Mouse (Mus musculus) MEL (cell line): ENCODE results near the gene Olfr1132. TPM values are rescaled to one million over a fixed set of nuclear protein-coding genes. Genes with fewer than 3 reads are reported as not detected.

Experiments
- DNase-seq: peaks from one replicate; pipeline ENCODE4 v3.0.0; 2011; ENCODE audit warnings: low read depth, low spot score
- H3K27ac ChIP-seq: 2 replicates; pipeline ENCODE4 v1.5.1; 2012; ENCODE audit warnings: low read depth, mild to moderate bottlenecking, control low read depth, low read length, moderate library complexity; ENCODE audit not compliant: control insufficient read depth
- H3K27me3 ChIP-seq, 2 experiments: fragments of 150-350 bp in 1 of 2; sonication (generic) in 1 of 2; 2 replicates each; pipeline ENCODE4 v1.6.1; 2012; ENCODE audit warnings: low read length in 2 of 2, mild to moderate bottlenecking in 2 of 2, improper control_type of control experiment in 1 of 2, moderate library complexity in 1 of 2; ENCODE audit not compliant: insufficient read depth in 2 of 2, control insufficient read depth in 1 of 2
- H3K36me3 ChIP-seq, 2 experiments: 2 replicates each; pipeline ENCODE4 v1.6.1; 2012 to 2014; ENCODE audit warnings: low read length in 2 of 2, improper control_type of control experiment in 1 of 2, inconsistent platforms in 1 of 2, mild to moderate bottlenecking in 1 of 2; ENCODE audit not compliant: insufficient read depth in 2 of 2, control insufficient read depth in 1 of 2
- H3K4me1 ChIP-seq, 2 experiments: fragments of 150-350 bp in 1 of 2; sonication (generic) in 1 of 2; 2 replicates each; pipeline ENCODE4 v1.6.1; 2012; ENCODE audit warnings: low read length in 2 of 2, improper control_type of control experiment in 1 of 2, mild to moderate bottlenecking in 1 of 2; ENCODE audit not compliant: insufficient read depth in 2 of 2, control insufficient read depth in 1 of 2
- H3K4me3 ChIP-seq, 2 experiments: fragments of 150-350 bp in 1 of 2; sonication (generic) in 1 of 2; 2 replicates each; pipeline ENCODE4 v1.5.1; 2012; ENCODE audit warnings: low read depth in 2 of 2, low read length in 2 of 2, mild to moderate bottlenecking in 2 of 2, moderate library complexity in 2 of 2, control low read depth in 1 of 2, improper control_type of control experiment in 1 of 2; ENCODE audit not compliant: control insufficient read depth in 1 of 2, insufficient read depth in 1 of 2
- H3K79me2 ChIP-seq: 2 replicates; pipeline ENCODE4 v1.6.1; 2012; ENCODE audit warnings: mild to moderate bottlenecking, low read length, moderate library complexity; ENCODE audit not compliant: control insufficient read depth, poor library complexity, insufficient read depth
- H3K9ac ChIP-seq: 2 replicates; pipeline ENCODE4 v1.6.1; 2012; ENCODE audit warnings: low read depth, mild to moderate bottlenecking, control low read depth, low read length, moderate library complexity; ENCODE audit not compliant: control insufficient read depth, poor library complexity, severe bottlenecking
- H3K9me3 ChIP-seq: fragments of 150-350 bp; sonication (generic); replicated peaks from 2 replicates; pipeline ENCODE4 v1.6.1; 2012; ENCODE audit warnings: mild to moderate bottlenecking, low read length, improper control_type of control experiment, moderate library complexity; ENCODE audit not compliant: insufficient read depth
- ELF1 ChIP-seq: IDR thresholded peaks from 2 replicates; pipeline ENCODE4 v1.6.1; 2014; ENCODE audit warnings: low read depth, mild to moderate bottlenecking, inconsistent platforms, low read length, improper control_type of control experiment, moderate library complexity
- ETS1 ChIP-seq: IDR thresholded peaks from 2 replicates; pipeline ENCODE4 v1.6.1; 2012; ENCODE audit warnings: low read depth, mild to moderate bottlenecking, inconsistent platforms, low read length, improper control_type of control experiment, moderate library complexity
- GATA1 ChIP-seq: IDR thresholded peaks from 2 replicates; pipeline ENCODE4 v1.6.1; 2011; ENCODE audit warnings: low read depth, low read length, improper control_type of control experiment
- MAFK ChIP-seq: IDR thresholded peaks from 2 replicates; pipeline ENCODE4 v1.6.1; 2011; ENCODE audit warnings: low read depth, mild to moderate bottlenecking, low read length, improper control_type of control experiment, borderline replicate concordance
- UBTF ChIP-seq: IDR thresholded peaks from 2 replicates; pipeline ENCODE4 v1.6.1; 2012; ENCODE audit warnings: low read depth, mild to moderate bottlenecking, inconsistent platforms, low read length, improper control_type of control experiment, moderate library complexity, borderline replicate concordance; ENCODE audit not compliant: insufficient read depth
- USF2 ChIP-seq, 2 experiments: IDR thresholded peaks; 2 replicates each; pipeline ENCODE4 v1.6.1; 2011 to 2012; ENCODE audit warnings: improper control_type of control experiment in 2 of 2, low read length in 2 of 2, borderline replicate concordance in 1 of 2, inconsistent platforms in 1 of 2, low read depth in 1 of 2, mild to moderate bottlenecking in 1 of 2; ENCODE audit not compliant: insufficient read depth in 1 of 2
- ZNF384 ChIP-seq: IDR thresholded peaks from 2 replicates; pipeline ENCODE4 v1.6.1; 2012; ENCODE audit warnings: low read depth, mild to moderate bottlenecking, inconsistent platforms, low read length, improper control_type of control experiment
- polyA plus RNA-seq, 2 experiments: library from polyadenylated mRNA; stranded (reverse) in 1 of 2; unstranded in 1 of 2; fragments of >175 nt in 1 of 2; fragments of >200 nt in 1 of 2; gene quantifications; 2 replicates each; pipeline versions ENCODE4 v1.2.1 to v1.2.4; 2012; ENCODE audit warnings: low replicate concordance in 2 of 2, low read depth in 1 of 2; ENCODE audit not compliant: insufficient read length in 2 of 2, insufficient read depth in 1 of 2, missing spikeins in 1 of 2
- total RNA-seq: library from RNA; depleted of rRNA; stranded (reverse); fragments of 300-350 nt; gene quantifications from 2 replicates; pipeline ENCODE4 v1.2.3, GENCODE M21; 2012; rRNA removed

The Olfr1132 gene
- total RNA-seq: not detected in 2 replicates
- polyA plus RNA-seq: not detected

DNA sequence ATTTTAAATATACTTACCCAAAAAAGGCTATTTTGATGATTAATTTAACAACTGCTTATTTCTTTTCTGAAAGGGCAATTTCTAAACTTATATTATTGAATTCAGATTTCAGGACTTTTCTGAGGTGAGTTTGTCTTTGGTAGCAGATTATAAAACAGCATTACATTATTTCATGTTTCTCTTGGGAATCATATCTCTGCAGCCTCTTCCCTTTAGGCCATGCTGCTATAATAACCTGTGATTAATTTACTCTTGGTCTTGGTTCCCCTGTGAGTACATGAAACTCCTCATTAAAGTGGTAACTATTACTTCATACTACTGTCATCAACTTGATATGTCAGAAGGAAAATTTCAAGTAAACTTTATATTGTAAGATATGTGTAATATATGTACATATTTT, at the start of gene Olfr1132:
Gene Olfr1132, minus strand, starts transcription at position 101 of the 400 bp plus-strand sequence.
- no peak for TF ChIP-seq USF2 (IDR thresholded peaks at IDR 0.05; ENCODE audit: borderline replicate concordance in 1 of 2, insufficient read depth in 1 of 2, low read depth in 1 of 2, low read length in 2 of 2)
- no peak within 1 kb of the TSS for H3K9ac ChIP-seq
- no peak within 1 kb of the TSS for H3K27ac ChIP-seq
- H3K9me3 ChIP-seq: no peaks in the 10 kb centered on the region
- H3K36me3 ChIP-seq: no peaks in the 10 kb centered on the region
- DNase-seq: no peak
- H3K4me1 ChIP-seq: no peaks in the 10 kb centered on the region
- H3K79me2 ChIP-seq: no peaks in the 10 kb centered on the region
- H3K27me3 ChIP-seq: no peaks in the 10 kb centered on the region
- no peak within 1 kb of the TSS for H3K4me3 ChIP-seq

DNA sequence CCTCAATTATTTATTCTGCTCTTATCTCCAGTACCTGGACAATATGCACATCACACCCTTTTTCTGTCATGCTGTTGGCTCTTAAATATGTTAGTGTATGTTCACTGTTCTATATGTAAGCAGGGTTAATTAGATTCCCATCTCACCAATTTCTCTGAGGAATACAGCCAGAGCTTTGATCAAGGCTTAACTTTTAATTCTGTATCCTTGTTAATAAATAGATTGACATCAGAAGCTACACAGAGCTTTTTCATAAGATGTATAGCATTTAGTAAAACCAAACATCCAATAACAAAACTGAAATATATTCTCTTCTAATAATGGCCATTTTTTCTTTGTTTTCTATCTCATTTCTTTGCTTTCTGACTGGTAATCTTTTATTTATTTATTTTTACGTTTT, 36.2 kb upstream of the Olfr1132 start, which contains the start of gene Olfr1135:
Gene Olfr1135, minus strand, starts transcription at position 101 of the 400 bp plus-strand sequence.
- Histone ChIP-seq H3K4me3 (no peak within 1 kb of the TSS), H3K27me3 (no peaks in the 10 kb centered on the region)

DNA sequence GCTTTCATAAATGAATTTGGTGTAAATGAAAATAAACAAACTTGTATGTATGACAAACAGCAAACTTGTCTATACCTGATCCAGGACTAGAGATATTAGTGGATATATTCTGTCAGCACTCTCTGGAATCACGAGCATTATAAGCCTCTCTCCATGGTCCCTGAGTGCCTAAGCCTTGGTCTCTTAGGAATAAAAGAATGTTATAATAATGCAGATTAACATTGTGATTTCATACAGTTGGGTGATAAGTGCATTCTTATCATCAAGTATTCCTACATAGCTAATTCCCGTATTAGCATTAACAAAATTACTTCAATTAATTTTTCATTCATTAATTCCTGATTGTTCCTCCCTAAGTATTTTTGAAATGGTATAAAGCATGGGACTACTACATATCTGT, 21.0 kb upstream of the Olfr1132 start, which contains the start of gene Olfr1134:
Gene Olfr1134, minus strand, starts transcription at position 101 of the 400 bp plus-strand sequence.
- Histone ChIP-seq H3K9ac (no peak within 1 kb of the TSS), H3K4me1 (no peaks in the 10 kb centered on the region), H3K79me2 (no peaks in the 10 kb centered on the region), H3K4me3 (no peak within 1 kb of the TSS)
- TF ChIP-seq ELF1: no peak
- TF ChIP-seq MAFK: no peak
- TF ChIP-seq, all 39 proteins: peak for 0
- Histone ChIP-seq H3K27ac (no peak within 1 kb of the TSS), H3K36me3 (no peaks in the 10 kb centered on the region), H3K9me3 (no peaks in the 10 kb centered on the region), H3K27me3 (no peaks in the 10 kb centered on the region)
- no peak for DNase-seq

More for the DNA sequence above, 36.2 kb upstream of the Olfr1132 start, which contains the start of gene Olfr1135:
- no peaks in the 10 kb centered on the region for H3K9me3 ChIP-seq
- no peak within 1 kb of the TSS for H3K27ac ChIP-seq
- DNase-seq: no peak
- no peaks in the 10 kb centered on the region for H3K79me2 ChIP-seq
- no peaks in the 10 kb centered on the region for H3K36me3 ChIP-seq
- H3K9ac ChIP-seq: no peak within 1 kb of the TSS
- H3K4me1 ChIP-seq: no peaks in the 10 kb centered on the region
- TF ChIP-seq GATA1: no peak
- no peak for TF ChIP-seq ETS1
- no peak for TF ChIP-seq UBTF
- TF ChIP-seq USF2 (IDR thresholded peaks at IDR 0.05; ENCODE audit: borderline replicate concordance in 1 of 2, insufficient read depth in 1 of 2, low read depth in 1 of 2, low read length in 2 of 2): no peak
- no peak for TF ChIP-seq ZNF384
- no peak for TF ChIP-seq ELF1
